Mouse (Mus musculus) sigmoid colon, adult 10 weeks (tissue): ENCODE measurements around the gene Soga3. TPM values are rescaled to one million over a fixed set of nuclear protein-coding genes. Genes with fewer than 3 reads are reported as not detected.

ENCODE experiments used
- polyA plus RNA-seq: library from polyadenylated mRNA; stranded (reverse); fragments of 350-450 nt; fragmentation: Illumina TruSeq; extraction: RNeasy Lipid Tissue Mini Kit (QIAGEN cat#74804); gene quantifications from one replicate; pipeline ENCODE4 v1.2.3, GENCODE M21; 2014; ENCODE audit warnings: low read depth, low replicate concordance

Soga3 gene
- polyA plus RNA-seq, result 2.1 TPM

DNA sequence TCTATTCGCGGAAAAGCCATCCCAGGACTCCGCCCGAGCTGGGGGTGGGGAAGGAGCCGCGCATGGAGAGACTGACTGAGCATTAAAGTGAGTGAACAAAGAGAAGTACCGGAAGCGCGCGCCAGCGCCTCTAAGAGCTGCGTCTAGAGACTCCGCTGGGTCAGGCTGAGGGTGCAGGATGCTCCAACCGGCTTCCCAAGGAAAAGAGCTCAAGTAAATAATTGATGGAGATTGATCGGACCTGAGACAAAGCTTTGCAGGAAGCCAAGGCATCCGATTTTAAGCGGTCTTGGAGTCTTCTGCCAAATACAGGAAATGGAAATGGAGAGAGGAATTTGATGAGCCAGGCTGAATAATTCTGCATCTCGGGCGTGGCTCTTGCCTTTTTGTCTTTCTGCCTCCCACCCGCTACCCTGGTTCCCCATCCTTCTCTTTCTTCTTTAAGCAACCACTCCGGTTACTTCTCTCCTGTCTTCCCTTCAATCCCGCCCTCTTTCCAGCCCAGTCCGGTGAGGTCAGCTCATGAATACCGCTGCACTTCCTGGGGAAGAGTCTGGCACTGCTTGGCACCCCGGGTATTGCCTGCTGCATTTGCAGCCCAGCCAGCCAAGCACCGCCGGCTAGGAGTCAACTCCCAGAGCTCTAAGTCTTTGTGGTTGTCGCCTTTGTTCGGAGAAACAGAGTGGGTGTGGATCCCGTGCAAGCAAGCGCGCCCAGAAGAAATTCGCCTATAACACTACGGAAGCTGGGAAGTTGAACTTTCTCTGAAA, at the start of gene Soga3:
Gene Soga3 (plus strand): TSS at position 274 of the 770 bp plus-strand sequence.

DNA sequence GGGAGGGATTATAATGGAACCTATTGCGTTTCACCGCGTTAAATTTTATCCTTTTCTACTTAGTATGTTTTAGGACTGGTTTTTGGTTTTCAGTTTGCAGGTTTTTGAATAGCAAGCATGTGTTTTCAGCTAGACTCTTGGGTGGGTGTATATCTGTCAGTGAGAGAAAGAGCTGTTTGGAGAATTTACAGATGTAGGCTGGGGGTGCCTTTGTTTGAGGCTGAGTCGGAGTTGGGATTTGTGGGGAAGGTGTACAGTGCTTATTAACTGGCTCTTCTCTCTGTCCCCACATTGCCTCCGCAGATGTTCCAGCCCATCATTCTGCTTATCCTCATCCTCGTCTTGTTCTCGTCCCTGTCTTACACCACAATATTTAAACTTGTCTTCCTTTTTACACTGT, 55.0 kb downstream of the Soga3 start, which contains the start of gene Gm49353:
Gene Gm49353 (plus strand): TSS at position 313 of the 400 bp plus-strand sequence.

GRCm38 (mm10) chr10:29211453-29211852, 67.8 kb downstream of the Soga3 start, which contains the start of gene 9330159F19Rik:
Gene 9330159F19Rik, plus strand, starts transcription at chr10:29211606.

Other genes with a start within 250 kb of the Soga3 start
- gene 2310057J18Rik, start 157.5 kb upstream of the Soga3 start, polyA plus RNA-seq, result not detected
- gene Gm49353, start 55.1 kb downstream of the Soga3 start, polyA plus RNA-seq, result 1.0 TPM
- gene 9330159F19Rik, start 67.8 kb downstream of the Soga3 start, polyA plus RNA-seq, result 3.9 TPM
- gene Echdc1, start 169.3 kb downstream of the Soga3 start, polyA plus RNA-seq, result 105 TPM
- gene Rnf146, start 218.6 kb downstream of the Soga3 start, polyA plus RNA-seq, result 107 TPM